Mouse (Mus musculus): Measurements from ENCODE around the gene Slc12a1. TPM values are rescaled to one million over a fixed set of nuclear protein-coding genes. Genes with fewer than 3 reads are reported as not detected.
"Not testable (repeated sequence)": the region's sequence is repeated elsewhere in the genome, so short reads cannot be mapped to it uniquely, and the experiment has no call there.

Gene Slc12a1
- polyA plus RNA-seq (2012; rRNA removed) = not detected in 2 replicates

GRCm38 (mm10) chr2:125152388-125152787 lies at the start of gene Slc12a1:
Gene Slc12a1 (plus strand): TSS chr2:125152505.
- no peak for DNase-seq (ENCODE audit: low spot score)

- not testable (repeated sequence) for DNase-seq (ENCODE audit: low spot score)
Measured at GRCm38 (mm10) chr2:125104491-125104890, 47.8 kb upstream of the Slc12a1 start.

GRCm38 (mm10) chr2:125106536-125106935 lies 45.8 kb upstream of the Slc12a1 start:
- DNase-seq (ENCODE audit: low spot score) = not testable (repeated sequence)

DNA sequence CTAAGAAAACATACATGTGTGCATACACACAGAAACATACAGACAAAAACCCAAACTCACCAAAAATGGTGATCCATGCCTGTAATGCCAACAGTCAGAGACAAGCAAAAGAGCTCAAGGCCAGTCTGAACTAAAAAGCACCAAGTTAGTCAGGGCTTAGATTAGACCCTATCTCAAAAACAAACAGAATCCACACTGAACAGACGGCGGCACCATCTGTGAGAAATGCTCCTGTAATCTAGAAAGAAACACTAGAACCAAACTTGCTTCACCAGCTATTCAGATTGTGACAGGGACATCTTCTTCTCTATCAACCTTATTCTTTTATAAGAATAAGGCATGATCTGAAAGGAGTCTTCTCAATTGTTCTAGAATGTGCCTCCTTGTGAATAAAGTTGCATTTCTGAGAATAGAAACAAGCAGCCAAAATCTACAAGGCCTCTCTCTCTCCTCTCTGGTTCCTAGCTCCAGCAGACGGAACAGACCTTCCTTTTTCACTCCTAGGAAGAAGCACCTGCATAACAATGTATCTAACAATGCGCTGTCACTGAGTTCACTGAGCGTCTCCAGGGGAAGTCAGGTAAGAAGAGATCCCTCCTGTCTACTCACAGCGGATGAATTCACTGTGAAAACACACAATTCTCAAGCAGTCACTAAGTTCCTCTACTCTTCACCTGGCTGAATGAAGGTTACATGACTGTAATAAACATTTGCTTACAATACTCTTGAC lies 32.8 kb upstream of the Slc12a1 start:
- no peak for DNase-seq (ENCODE audit: low spot score)

DNA sequence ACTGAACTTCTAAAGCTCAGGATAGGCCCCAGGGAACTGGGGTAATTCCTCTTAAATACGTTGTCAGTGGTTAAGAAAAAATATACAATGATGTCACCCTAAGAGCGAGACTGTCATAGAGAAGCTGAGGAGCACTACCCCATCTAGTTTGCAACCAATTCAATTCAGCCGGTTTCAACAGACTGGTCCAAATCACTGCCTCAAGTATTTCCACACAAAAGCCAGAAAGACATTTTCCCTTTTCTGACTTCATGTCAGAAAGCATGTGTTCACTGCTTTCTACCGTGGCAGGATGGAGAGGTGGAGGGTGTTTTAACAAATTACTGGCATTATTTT lies 30.0 kb upstream of the Slc12a1 start:
- no peak for DNase-seq (ENCODE audit: low spot score)

- peak; percentile 56 for DNase-seq (ENCODE audit: low spot score)
Measured at GRCm38 (mm10) chr2:125122624-125123476, 29.5 kb upstream of the Slc12a1 start.

DNA sequence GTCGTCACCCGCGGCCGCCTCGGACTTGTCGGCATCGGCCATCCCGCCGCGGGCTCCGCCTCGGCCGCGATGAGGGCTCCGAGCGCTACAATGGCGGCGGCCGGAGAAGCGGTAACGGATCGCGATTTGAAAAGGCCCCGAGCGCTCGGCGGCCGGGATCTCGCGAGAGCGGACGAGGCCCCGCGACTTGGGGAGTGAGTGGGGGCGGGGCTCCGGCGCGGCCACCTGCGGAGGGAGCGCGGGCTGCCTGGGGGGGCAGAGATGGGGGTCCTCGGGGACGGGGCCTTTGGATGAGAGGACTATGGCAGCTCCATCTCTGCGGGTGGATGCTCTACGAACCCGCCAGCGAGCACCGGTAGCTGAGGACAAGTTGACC lies 28.8 kb upstream of the Slc12a1 start, which contains the start of gene Myef2:
TSS of gene Myef2 (minus strand) at position 185 of the 376 bp plus-strand sequence.
- DNase-seq (ENCODE audit: low spot score) = peak; percentile 75

- DNase-seq (ENCODE audit: low spot score) = no peak
Measured at GRCm38 (mm10) chr2:125125824-125126223, 26.5 kb upstream of the Slc12a1 start.

DNA sequence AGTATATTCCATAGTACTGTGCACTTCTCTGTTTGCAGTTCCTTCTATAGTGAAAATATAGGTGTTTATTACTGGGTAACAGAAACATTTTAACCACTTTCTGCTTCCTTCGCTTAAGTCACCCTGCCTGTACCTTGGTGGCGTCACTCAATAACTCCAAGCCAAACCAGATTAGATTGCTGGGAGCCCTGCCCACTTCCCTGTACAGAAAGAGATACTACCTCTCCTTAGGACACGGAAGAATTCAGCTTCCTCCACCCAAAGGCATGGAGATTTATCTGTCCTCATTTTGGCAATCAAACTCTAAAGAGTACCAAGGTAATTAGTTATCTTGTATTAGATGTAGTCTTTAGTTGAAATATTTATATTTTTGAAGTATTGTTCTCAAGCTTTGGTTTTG lies 25.5 kb upstream of the Slc12a1 start:
- no peak for DNase-seq (ENCODE audit: low spot score)

DNA sequence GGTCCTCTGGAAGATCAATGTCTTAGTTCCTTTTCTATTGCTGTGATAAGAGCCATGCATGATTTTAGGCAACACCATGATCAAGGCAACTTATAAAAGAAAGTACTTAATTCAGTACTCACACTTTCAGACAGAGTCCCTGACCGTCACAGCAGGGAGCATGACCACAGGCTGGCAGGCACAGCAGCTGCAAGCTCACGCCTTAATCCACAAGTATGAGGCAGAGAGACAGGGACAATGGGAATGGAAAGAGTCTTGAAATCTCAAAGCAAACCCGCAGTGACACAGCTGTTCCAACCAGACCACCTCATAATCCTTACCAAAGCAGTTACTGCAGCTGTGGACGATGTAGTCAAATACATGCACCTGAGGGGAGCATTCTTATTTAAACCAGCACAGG lies 18.2 kb upstream of the Slc12a1 start:
- no peak for DNase-seq (ENCODE audit: low spot score)

- DNase-seq (ENCODE audit: low spot score) = peak; percentile 35
Measured at GRCm38 (mm10) chr2:125135903-125136811, 16.1 kb upstream of the Slc12a1 start, which contains the start of gene Ctxn2. Gene Ctxn2 (plus strand): TSS chr2:125136692.

DNA sequence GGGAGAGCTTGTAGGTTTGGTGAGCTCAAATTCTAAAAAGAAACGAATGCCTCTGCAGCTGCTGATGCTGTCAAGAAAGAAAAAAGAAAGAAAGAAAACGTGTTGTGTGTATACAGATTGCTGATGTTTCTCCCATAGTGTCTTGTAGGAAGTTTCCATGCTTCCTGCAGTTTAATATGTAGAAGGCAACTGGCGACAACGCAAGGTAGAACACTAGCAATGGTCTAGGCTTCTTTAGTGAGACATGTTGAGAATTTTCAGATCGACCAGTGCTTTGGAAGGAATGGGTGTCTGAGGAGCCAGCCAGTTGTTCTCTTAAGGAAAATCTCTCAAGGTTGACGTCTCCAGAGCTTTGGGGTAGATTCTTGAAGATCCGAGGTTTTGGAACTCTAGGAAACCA lies 15.5 kb upstream of the Slc12a1 start:
- DNase-seq (ENCODE audit: low spot score) = no peak

DNA sequence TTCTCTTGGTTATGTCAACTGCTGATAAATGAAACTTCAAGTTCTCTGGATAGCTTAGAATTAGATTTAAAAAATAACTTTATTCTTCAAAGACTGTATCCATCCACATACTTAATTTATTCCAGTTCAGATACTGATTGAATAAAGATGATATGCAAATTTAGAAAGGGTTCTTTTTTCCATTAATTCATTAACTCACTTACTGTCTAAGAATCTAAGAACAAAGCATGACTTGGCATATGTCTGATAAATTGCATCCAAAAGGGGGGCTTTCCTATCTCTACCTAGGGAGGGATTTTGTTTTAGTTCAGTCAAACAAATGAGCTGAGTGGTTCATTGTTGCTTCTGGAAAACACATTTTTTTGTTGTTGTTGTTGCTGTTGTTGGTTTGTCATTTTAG lies 10.0 kb upstream of the Slc12a1 start:
- DNase-seq (ENCODE audit: low spot score) = no peak

DNA sequence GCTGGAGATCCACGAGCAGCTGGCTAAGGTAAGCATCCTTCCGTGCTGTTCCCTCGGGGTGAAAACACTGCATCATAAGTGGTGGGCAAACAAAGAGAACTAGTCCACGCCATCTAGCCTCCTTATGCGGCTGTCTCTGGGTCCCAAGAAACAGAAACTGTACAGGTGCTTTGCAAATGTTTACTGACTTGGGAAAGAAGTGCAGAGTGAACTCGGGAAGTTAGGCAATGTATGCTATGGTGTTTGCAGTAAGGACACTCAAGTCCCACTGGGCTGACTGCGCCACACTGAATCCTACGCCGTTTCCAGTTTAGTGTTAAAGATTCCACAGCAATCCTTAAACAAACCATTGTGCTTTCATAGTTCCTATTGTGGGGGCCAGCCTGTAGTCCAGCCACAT lies 2.0 kb downstream of the Slc12a1 start:
- DNase-seq (ENCODE audit: low spot score) = no peak

GRCm38 (mm10) chr2:125155504-125155903 lies 3.2 kb downstream of the Slc12a1 start:
- no peak for DNase-seq (ENCODE audit: low spot score)

DNA sequence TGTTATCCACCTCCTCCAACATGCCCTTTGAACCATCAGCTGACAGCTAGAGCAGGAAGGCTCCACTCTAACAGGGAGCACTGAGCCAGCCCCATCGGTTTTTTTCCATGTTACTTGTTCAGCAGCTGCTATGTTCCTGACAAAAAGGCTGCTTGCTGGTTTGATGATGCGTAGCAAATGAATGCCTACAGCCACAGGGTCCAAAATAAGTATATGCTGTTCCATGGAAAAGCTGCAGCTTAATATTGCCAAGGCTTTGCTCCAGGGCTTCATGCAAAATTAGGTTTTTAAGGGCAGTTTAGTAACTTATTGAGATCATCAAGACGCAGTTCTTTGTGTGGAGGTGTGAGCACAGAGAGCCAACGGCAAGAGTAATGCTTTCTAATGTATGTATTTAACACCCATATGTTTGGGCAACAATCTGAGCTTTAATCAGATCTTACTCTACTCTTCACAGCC lies 9.7 kb downstream of the Slc12a1 start:
- no peak for DNase-seq (ENCODE audit: low spot score)

- no peak for DNase-seq (ENCODE audit: low spot score)
Measured at GRCm38 (mm10) chr2:125178225-125178798, 26.0 kb downstream of the Slc12a1 start.

- DNase-seq (ENCODE audit: low spot score) = no peak
Measured at GRCm38 (mm10) chr2:125187904-125188303, 35.6 kb downstream of the Slc12a1 start.

GRCm38 (mm10) chr2:125189197-125189596 lies 36.9 kb downstream of the Slc12a1 start:
- DNase-seq (ENCODE audit: low spot score) = no peak

- DNase-seq (ENCODE audit: low spot score) = no peak
Measured at GRCm38 (mm10) chr2:125192905-125193304, 40.6 kb downstream of the Slc12a1 start.

DNA sequence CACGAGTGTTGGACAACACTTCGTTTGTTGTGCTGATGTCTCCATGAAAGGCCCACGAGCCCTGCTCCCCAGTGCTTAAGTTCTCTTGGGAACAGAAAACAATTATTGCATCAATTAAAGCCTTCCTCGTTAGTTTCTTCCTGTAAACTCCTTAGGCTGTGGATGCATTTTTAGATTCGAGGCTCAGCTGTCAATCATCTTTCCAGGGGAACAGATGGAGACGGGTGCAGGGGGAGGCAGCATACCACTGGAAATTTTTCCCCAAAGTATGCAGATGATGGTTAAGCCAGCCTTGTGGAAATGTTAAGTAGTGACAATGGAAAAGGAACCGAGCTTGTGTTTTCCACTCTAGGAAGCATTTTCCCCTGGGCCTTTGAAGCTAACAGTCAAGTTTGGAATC lies 44.5 kb downstream of the Slc12a1 start:
- no peak for DNase-seq (ENCODE audit: low spot score)

Data from urinary bladder, adult 2 months (tissue).